Mouse (Mus musculus) kidney, postnatal 10 days (tissue): ENCODE measurements around the gene Hoxa4.

Experiments
- DNase-seq: peaks from one replicate; pipeline ENCODE4 v3.0.0; 2021; ENCODE audit warnings: mixed read lengths

Hoxa4 gene

GRCm38 (mm10) chr6:52164051-52164625 lies 27.4 kb downstream of the Hoxa4 start:
- DNase-seq: peak; percentile 63

GRCm38 (mm10) chr6:52163366-52164031 lies 28.1 kb downstream of the Hoxa4 start:
- peak; percentile 53 for DNase-seq

- peak; percentile 23 for DNase-seq
These were observed 28.8 kb downstream of the Hoxa4 start for GRCm38 (mm10) chr6:52162611-52163365.

GRCm38 (mm10) chr6:52162093-52162380 lies 29.5 kb downstream of the Hoxa4 start:
- DNase-seq: peak; percentile 38

GRCm38 (mm10) chr6:52161336-52162092 lies 30.0 kb downstream of the Hoxa4 start:
- peak; percentile 57 for DNase-seq

- peak; percentile 85 for DNase-seq
These were observed 30.8 kb downstream of the Hoxa4 start for GRCm38 (mm10) chr6:52160511-52161335.

GRCm38 (mm10) chr6:52159979-52160378 lies 31.6 kb downstream of the Hoxa4 start:
- peak; percentile 58 for DNase-seq

- DNase-seq: peak; percentile 69
These were observed 32.3 kb downstream of the Hoxa4 start for GRCm38 (mm10) chr6:52159164-52159761.

GRCm38 (mm10) chr6:52158276-52159051 lies 33.1 kb downstream of the Hoxa4 start, which contains the start of gene Hoxa1:
Gene Hoxa1, minus strand, starts transcription at chr6:52158317.
- DNase-seq: peak; percentile 91

GRCm38 (mm10) chr6:52157466-52158275 lies 33.9 kb downstream of the Hoxa4 start:
- peak; percentile 14 for DNase-seq

- DNase-seq: no peak
These were observed 34.9 kb downstream of the Hoxa4 start for GRCm38 (mm10) chr6:52156551-52157200.

GRCm38 (mm10) chr6:52155471-52155870 lies 36.1 kb downstream of the Hoxa4 start:
- DNase-seq: no peak

- no peak for DNase-seq
These were observed 37.5 kb downstream of the Hoxa4 start for GRCm38 (mm10) chr6:52154044-52154443.

- no peak for DNase-seq
These were observed 38.3 kb downstream of the Hoxa4 start for GRCm38 (mm10) chr6:52153270-52153669.

GRCm38 (mm10) chr6:52152226-52153193 lies 39.0 kb downstream of the Hoxa4 start:
- no peak for DNase-seq

- no peak for DNase-seq
These were observed 40.0 kb downstream of the Hoxa4 start for GRCm38 (mm10) chr6:52151571-52151970.

- no peak for DNase-seq
These were observed 41.1 kb downstream of the Hoxa4 start for GRCm38 (mm10) chr6:52150401-52150966.
